Mouse (Mus musculus) right cerebral cortex, adult 18-20 months (tissue): ENCODE measurements around the gene Mcrip2.

Source experiments
- DNase-seq: peaks from one replicate; pipeline ENCODE4 v3.0.0; 2022; ENCODE audit warnings: mixed read lengths

The Mcrip2 gene

GRCm38 (mm10) chr17:25868601-25869191 is at the start of gene Mcrip2:
Gene Mcrip2 (minus strand): TSS chr17:25868764.
- peak; percentile 85 for DNase-seq

DNA sequence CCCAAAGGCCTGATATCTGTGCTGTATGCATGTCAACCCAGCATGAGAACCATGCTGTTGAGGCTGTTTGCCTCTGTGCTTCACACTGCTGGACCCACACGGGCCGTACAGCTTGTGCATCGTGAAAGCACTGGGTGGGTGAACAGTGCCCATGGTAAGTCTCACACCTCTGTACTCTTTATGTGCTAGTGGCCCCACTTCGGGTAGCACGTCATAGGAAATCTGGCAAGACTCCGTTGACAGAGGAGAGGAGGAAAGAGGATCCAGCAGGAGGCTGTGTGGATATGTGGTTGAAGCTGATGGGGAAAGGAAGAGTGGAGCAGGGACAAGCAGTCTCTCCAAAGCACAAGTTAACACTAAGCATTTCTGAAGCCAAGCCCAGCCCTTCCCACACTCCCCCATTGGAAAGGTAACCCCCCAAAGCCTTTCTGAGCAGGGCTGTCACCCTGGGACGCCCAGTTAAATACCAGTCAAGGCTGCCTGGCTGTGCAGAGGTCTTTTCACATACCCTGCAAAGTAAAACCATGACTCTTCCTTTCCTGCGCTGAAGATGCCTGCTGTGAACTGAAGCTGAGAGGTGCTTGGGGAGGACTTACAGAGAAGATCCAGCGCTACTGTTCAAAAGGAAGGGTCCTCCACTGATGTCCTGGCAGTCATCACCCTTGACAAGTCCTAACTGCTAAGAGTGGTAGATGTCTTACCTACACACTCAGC is 49.6 kb upstream of the Mcrip2 start:
- DNase-seq: no peak

GRCm38 (mm10) chr17:25916931-25917647 is 48.5 kb upstream of the Mcrip2 start:
- DNase-seq: no peak

DNA sequence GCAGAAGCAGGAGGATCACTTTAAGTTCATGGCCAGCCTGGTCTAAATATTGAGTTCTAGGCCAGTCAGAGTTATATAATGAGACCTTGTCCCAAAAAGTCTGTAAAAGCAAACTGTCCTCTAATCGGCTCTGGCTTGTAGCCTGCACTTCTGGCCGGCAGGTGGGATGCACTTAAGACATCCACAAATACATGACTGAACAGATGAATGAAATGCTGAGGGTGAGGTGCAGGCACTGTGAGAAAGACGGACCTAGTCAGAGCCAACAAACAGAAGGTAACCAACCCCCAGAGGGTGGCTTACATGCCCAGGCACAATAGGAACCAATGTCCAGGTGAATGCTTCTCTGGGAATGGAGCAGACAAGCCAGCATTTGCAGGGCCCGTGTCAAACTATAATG is 45.7 kb upstream of the Mcrip2 start:
- no peak for DNase-seq

GRCm38 (mm10) chr17:25913877-25914275 is 45.3 kb upstream of the Mcrip2 start:
- no peak for DNase-seq

DNA sequence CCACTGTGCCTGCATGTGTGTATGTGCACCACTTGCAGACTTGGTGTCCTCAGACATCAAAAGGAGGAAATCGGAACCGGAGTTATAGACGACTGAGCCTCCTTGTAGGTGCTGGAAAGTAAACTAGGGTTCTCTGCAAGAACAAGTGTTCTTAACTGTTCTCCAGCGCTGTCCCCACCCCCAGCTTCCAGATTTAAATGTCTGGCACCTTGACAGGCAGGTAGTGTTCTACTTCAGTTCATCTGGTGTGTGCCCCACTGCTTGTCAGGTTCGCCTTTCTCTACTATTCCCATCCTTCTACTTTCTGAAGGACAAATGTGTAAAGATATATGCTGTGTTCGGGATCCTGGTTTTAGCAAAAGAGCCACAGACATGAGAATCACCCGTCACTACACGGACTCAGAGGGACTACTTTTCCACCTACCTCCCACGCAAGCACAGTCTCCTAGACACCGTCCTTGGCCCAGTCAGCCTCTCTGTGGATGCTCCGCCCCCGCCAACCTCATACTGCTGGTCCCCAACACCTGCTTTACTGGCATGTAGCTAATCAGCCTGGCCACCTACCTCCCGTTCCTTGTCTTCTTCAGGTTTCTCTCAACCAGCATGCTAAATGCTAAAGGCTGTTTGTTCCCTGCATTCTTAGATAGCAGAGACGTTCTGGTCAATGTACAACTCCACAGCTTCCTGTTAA is 44.8 kb upstream of the Mcrip2 start:
- DNase-seq: peak; percentile 89

DNA sequence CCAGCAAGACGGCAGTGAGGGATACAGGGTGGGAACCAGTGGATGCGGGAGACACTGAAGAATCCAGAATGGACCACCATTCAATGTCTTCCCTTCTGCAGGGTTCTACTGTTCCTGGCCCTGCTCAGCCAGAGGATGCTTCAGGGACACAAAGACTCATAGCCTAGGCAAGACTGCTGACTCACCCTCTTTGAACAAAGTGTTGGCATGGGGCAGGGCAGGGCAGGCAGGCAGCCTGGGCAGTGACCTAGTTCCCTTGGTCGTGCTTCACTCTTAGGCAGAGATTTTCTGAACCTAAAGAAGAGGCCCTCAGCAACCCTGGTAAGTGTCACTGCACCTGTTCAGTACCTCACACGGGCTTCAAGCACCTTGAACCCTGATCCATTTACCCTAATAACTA is 43.3 kb upstream of the Mcrip2 start:
- no peak for DNase-seq

- no peak for DNase-seq
These were observed 39.1 kb upstream of the Mcrip2 start for GRCm38 (mm10) chr17:25907640-25908039.

DNA sequence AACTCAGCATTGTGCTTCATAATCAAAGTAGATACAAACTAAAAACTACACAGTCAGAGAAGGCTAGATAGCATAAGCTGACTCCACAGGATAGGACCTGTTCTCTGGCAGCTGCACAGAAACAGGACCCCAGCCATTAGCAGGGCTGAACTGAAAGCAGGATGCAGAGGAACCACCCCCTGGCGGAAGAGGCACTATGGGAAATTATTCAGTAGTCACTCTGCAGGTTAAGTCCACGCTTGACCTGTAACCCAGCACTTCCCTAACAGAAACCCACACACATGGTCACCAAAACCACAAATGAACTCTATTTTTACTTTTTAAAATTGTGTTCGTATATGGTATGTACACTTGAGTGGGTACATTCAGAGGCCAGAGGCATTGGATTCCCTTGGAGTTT is 34.5 kb upstream of the Mcrip2 start:
- no peak for DNase-seq

DNA sequence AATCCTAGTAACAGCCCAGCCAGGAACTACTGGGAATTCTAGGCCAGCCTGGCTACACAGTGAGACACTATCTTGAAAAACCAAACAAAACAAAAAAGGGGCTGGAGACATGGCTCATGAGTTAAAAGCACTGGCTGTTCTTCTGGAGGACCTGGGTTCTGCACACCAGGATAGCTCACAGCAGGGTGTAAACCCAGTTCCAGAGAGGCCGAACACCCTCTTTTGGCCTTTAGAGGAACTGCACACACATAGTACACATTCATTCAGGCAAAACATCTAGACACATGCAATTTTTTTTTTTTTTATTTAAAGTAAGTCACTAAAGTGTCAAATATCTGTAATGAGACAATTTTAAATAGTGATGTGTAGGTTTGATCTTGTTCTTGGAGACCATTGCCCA is 31.6 kb upstream of the Mcrip2 start:
- no peak for DNase-seq

- no peak for DNase-seq
These were observed 27.3 kb upstream of the Mcrip2 start for GRCm38 (mm10) chr17:25895891-25896290.

- no peak for DNase-seq
These were observed 26.9 kb upstream of the Mcrip2 start for GRCm38 (mm10) chr17:25895415-25895814.

GRCm38 (mm10) chr17:25893975-25894617 is 25.5 kb upstream of the Mcrip2 start:
- DNase-seq: peak; percentile 73

- no peak for DNase-seq
These were observed 20.3 kb upstream of the Mcrip2 start for GRCm38 (mm10) chr17:25888837-25889236.

- no peak for DNase-seq
These were observed 18.9 kb upstream of the Mcrip2 start for GRCm38 (mm10) chr17:25887467-25887866.

- no peak for DNase-seq
These were observed 18.2 kb upstream of the Mcrip2 start for GRCm38 (mm10) chr17:25886806-25887205.

- DNase-seq: no peak
These were observed 17.1 kb upstream of the Mcrip2 start for GRCm38 (mm10) chr17:25885636-25886035.

- no peak for DNase-seq
These were observed 15.3 kb upstream of the Mcrip2 start for GRCm38 (mm10) chr17:25883824-25884223.

- no peak for DNase-seq
These were observed 14.7 kb upstream of the Mcrip2 start for GRCm38 (mm10) chr17:25883268-25883667.

- DNase-seq: no peak
These were observed 13.7 kb upstream of the Mcrip2 start for GRCm38 (mm10) chr17:25882306-25882705.

DNA sequence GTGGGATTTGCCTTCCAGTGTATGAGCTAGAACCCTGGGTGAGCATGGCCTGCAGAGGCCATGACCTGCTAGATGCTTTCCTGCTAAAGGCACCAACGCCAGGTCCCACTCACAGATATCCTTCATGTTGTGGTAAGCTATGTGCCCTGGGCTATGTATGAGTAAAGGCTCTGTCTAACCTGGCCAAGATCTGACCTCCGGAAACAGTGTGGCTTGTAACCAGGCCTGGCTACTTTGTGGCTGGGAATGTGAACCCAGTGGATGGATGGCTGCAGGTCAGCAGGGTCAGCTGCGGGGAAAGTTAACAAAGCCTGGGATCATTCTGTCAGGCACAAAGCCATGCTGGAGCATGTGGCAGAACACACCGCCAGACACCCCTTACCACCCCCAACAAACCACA is 13.1 kb upstream of the Mcrip2 start:
- DNase-seq: no peak

GRCm38 (mm10) chr17:25880913-25881641 is 12.5 kb upstream of the Mcrip2 start:
- DNase-seq: no peak
